Comparison of ENCODE assay signal across 8 mouse cellular contexts in genomic region chr19:41258707-41259106, GRCm38 (mm10). TPM values are rescaled to one million over a fixed set of nuclear protein-coding genes. Genes with fewer than 3 reads are reported as not detected.
A peak's percentile ranks its signal among the peaks of the same experiment; 100 is the strongest.
DNase-seq lines count a peak whose midpoint lies in the region.

No protein-coding gene starts in this region.

- peak; percentile 26 for DNase-seq in gastrocnemius, adult 18-20 months (ENCODE audit: low spot score)
- no peak for DNase-seq in gastrocnemius, adult 8-10 months (ENCODE audit: low spot score in 2 of 2)
- peak; percentile 26 for DNase-seq in ovary, postnatal 36 days (ENCODE audit: low spot score)
- no peak for DNase-seq in ovary, adult 18-20 months (ENCODE audit: low spot score)
- DNase-seq in cerebellum, postnatal 10 days: peak; percentile 60 to 66
- peak; percentile 48 for DNase-seq in kidney, postnatal 14 days
- DNase-seq in retina, postnatal 1 day: peak; percentile 62
- DNase-seq in Muller cell, postnatal 12 days (ENCODE audit: inconsistent ontology term): no peak

RNA-seq across cellular contexts. Expression of gene Tm9sf3, which starts 5.1 kb away (rescaled TPM):
- 10 to 100 TPM; 58.8 to 65.0 TPM for total RNA-seq in gastrocnemius, adult 18-20 months (2021)
- 10 to 100 TPM; 57.3 to 70.7 (median 66.5) TPM for total RNA-seq in gastrocnemius, adult 8-10 months (2022)

RNA-seq across cellular contexts. Expression of gene Tll2, which starts 52.1 kb away (rescaled TPM):
- total RNA-seq in gastrocnemius, adult 18-20 months (2021): under 1 TPM; 0.07 TPM
- total RNA-seq in gastrocnemius, adult 8-10 months (2022): under 1 TPM in 1 of 4 experiments, not detected in 3; 0.07 TPM

Comparison
In these comparisons a context has a peak if more than half of its experiments do, and no peak if none do; other contexts are left out.
1. DNase-seq: peak in gastrocnemius, adult 18-20 months (single experiment), ovary, postnatal 36 days (single experiment), cerebellum, postnatal 10 days (2 of 2), kidney, postnatal 14 days (single experiment) and retina, postnatal 1 day (single experiment); none in gastrocnemius, adult 8-10 months (0 of 2), ovary, adult 18-20 months (single experiment) and Muller cell, postnatal 12 days (single experiment).